Mouse (Mus musculus): ENCODE results near the gene Sf1.
A peak's percentile ranks its signal among the peaks of the same experiment; 100 is the strongest.

DNA sequence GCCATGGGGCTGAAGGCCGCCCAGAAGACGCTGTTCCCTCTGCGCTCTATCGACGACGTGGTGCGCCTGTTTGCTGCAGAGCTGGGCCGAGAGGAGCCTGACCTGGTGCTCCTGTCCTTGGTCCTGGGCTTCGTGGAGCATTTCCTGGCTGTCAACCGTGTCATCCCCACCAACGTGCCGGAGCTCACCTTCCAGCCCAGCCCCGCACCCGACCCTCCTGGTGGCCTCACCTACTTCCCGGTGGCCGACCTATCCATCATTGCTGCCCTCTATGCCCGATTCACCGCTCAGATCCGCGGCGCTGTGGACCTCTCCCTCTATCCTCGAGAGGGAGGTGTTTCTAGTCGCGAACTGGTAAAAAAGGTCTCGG lies 28.0 kb upstream of the Sf1 start:
- TF ChIP-seq CTCF (IDR thresholded peaks at IDR 0.05; ENCODE audit: borderline replicate concordance, insufficient read depth, low read length): no peak
- 0 out of 2 replicates have a peak, but pooled peaks have one; percentile 31 for TF ChIP-seq POLR2A (IDR thresholded peaks at IDR 0.05; ENCODE audit: low read depth, low read length)
